Mouse (Mus musculus) kidney, postnatal 4 days (tissue): Measurements from ENCODE around the gene Igfn1.
A peak's percentile ranks its signal among the peaks of the same experiment; 100 is the strongest.

Experiments
- DNase-seq, 2 experiments: peaks; one replicate each; pipeline ENCODE4 v3.0.0; 2021; ENCODE audit warnings: mixed read lengths in 2 of 2

Gene Igfn1

GRCm38 (mm10) chr1:136007211-136008158, 1.3 kb upstream of the Igfn1 start, which contains the start of gene Tmem9:
Gene Tmem9, plus strand, starts transcription at chr1:136008150.
- peak; percentile 85 to 89 for DNase-seq

GRCm38 (mm10) chr1:136001438-136001837, 4.7 kb downstream of the Igfn1 start:
- no peak for DNase-seq

- no peak for DNase-seq
Observed at GRCm38 (mm10) chr1:135999720-136000287, 6.3 kb downstream of the Igfn1 start.

- no peak for DNase-seq
Observed at GRCm38 (mm10) chr1:135997537-135997936, 8.6 kb downstream of the Igfn1 start.

GRCm38 (mm10) chr1:135993470-135993869, 12.7 kb downstream of the Igfn1 start:
- peak; percentile 49 to 61 for DNase-seq

- DNase-seq, result no peak
Observed at GRCm38 (mm10) chr1:135989876-135990275, 16.3 kb downstream of the Igfn1 start.

GRCm38 (mm10) chr1:135984105-135984504, 22.0 kb downstream of the Igfn1 start:
- DNase-seq, result peak in 1 of 2 experiments; percentile 19

- DNase-seq, result no peak
Observed at GRCm38 (mm10) chr1:135972576-135972975, 33.6 kb downstream of the Igfn1 start.

- no peak for DNase-seq
Observed at GRCm38 (mm10) chr1:135970486-135970885, 35.7 kb downstream of the Igfn1 start.

GRCm38 (mm10) chr1:135967739-135968138, 38.4 kb downstream of the Igfn1 start:
- no peak for DNase-seq

- peak; percentile 16 to 20 for DNase-seq
Observed at GRCm38 (mm10) chr1:135964561-135964960, 41.6 kb downstream of the Igfn1 start.

GRCm38 (mm10) chr1:135963177-135963576, 43.0 kb downstream of the Igfn1 start:
- DNase-seq, result no peak

- DNase-seq, result no peak
Observed at GRCm38 (mm10) chr1:135958483-135958882, 47.7 kb downstream of the Igfn1 start.

GRCm38 (mm10) chr1:135948871-135949270, 57.3 kb downstream of the Igfn1 start:
- DNase-seq, result no peak

GRCm38 (mm10) chr1:135946247-135946646, 59.9 kb downstream of the Igfn1 start:
- no peak for DNase-seq

GRCm38 (mm10) chr1:135945711-135946110, 60.4 kb downstream of the Igfn1 start:
- DNase-seq, result peak; percentile 55 to 67

GRCm38 (mm10) chr1:135944526-135945259, 61.4 kb downstream of the Igfn1 start:
- peak; percentile 82 to 86 for DNase-seq

- DNase-seq, result no peak
Observed at GRCm38 (mm10) chr1:135943713-135944112, 62.4 kb downstream of the Igfn1 start.

- no peak for DNase-seq
Observed at GRCm38 (mm10) chr1:135942116-135942515, 64.0 kb downstream of the Igfn1 start.

- DNase-seq, result no peak
Observed at GRCm38 (mm10) chr1:135941259-135942006, 64.7 kb downstream of the Igfn1 start.

GRCm38 (mm10) chr1:135936091-135936490, 70.1 kb downstream of the Igfn1 start:
- no peak for DNase-seq

- no peak for DNase-seq
Observed at GRCm38 (mm10) chr1:135933704-135934293, 72.3 kb downstream of the Igfn1 start.
